Mouse (Mus musculus): ENCODE results near the gene Emcn. TPM values are rescaled to one million over a fixed set of nuclear protein-coding genes. Genes with fewer than 3 reads are reported as not detected.

Emcn gene
- total and polyA plus RNA-seq, 2 experiments, result 1.5 to 4.1 TPM

GRCm38 (mm10) chr3:137329898-137330297 lies 11.0 kb upstream of the Emcn start:
- H3K79me2 ChIP-seq (ENCODE audit: control insufficient read depth, insufficient read depth, low read length), result no peaks in the 10 kb centered on the region
- H3K27me3 ChIP-seq (ENCODE audit: control insufficient read depth, insufficient read depth, low read length), result no peaks in the 10 kb centered on the region
- no peaks in the 10 kb centered on the region for H3K36me3 ChIP-seq (ENCODE audit: control insufficient read depth, insufficient read depth, low read length)
- DNase-seq (ENCODE audit: extremely low read depth, low read depth, low spot score), result no peak
- 88% methylated on average over 9 of the region's 9 CpGs for WGBS
- H3K27ac ChIP-seq (replicated peaks; ENCODE audit: insufficient read depth, low read depth, low read length), result no peak overlapping the region
- no peak overlapping the region for H3K4me3 ChIP-seq (ENCODE audit: insufficient read depth, low read depth, low read length)
- H3K9ac ChIP-seq (ENCODE audit: low read depth, low read length), result no peak overlapping the region
- H3K4me1 ChIP-seq (ENCODE audit: control insufficient read depth, insufficient read depth, low read length), result no peaks in the 10 kb centered on the region
- TF ChIP-seq CTCF (IDR thresholded peaks at IDR 0.05; ENCODE audit: low read depth, low read length), result no peak
- TF ChIP-seq POLR2A (IDR thresholded peaks at IDR 0.05; ENCODE audit: extremely low read depth, insufficient read depth, low read length), result no peak

GRCm38 (mm10) chr3:137330950-137331349 lies 9.9 kb upstream of the Emcn start:
- H3K4me3 ChIP-seq (ENCODE audit: insufficient read depth, low read depth, low read length), result no peak overlapping the region
- TF ChIP-seq CTCF (IDR thresholded peaks at IDR 0.05; ENCODE audit: low read depth, low read length) (no peak), POLR2A (IDR thresholded peaks at IDR 0.05; ENCODE audit: extremely low read depth, insufficient read depth, low read length) (no peak)
- 64% methylated on average over 4 of the region's 4 CpGs for WGBS
- DNase-seq (ENCODE audit: extremely low read depth, low read depth, low spot score), result no peak
- no peaks in the 10 kb centered on the region for H3K27me3 ChIP-seq (ENCODE audit: control insufficient read depth, insufficient read depth, low read length)
- no peak overlapping the region for H3K9ac ChIP-seq (ENCODE audit: low read depth, low read length)
- no peak overlapping the region for H3K27ac ChIP-seq (replicated peaks; ENCODE audit: insufficient read depth, low read depth, low read length)
- no peaks in the 10 kb centered on the region for H3K4me1 ChIP-seq (ENCODE audit: control insufficient read depth, insufficient read depth, low read length)
- H3K79me2 ChIP-seq (ENCODE audit: control insufficient read depth, insufficient read depth, low read length), result no peaks in the 10 kb centered on the region
- H3K36me3 ChIP-seq (ENCODE audit: control insufficient read depth, insufficient read depth, low read length), result no peaks in the 10 kb centered on the region

GRCm38 (mm10) chr3:137332531-137332930 lies 8.3 kb upstream of the Emcn start:
- no peaks in the 10 kb centered on the region for H3K4me1 ChIP-seq (ENCODE audit: control insufficient read depth, insufficient read depth, low read length)
- H3K79me2 ChIP-seq (ENCODE audit: control insufficient read depth, insufficient read depth, low read length), result no peaks in the 10 kb centered on the region
- no peak for DNase-seq (ENCODE audit: extremely low read depth, low read depth, low spot score)
- TF ChIP-seq CTCF (IDR thresholded peaks at IDR 0.05; ENCODE audit: low read depth, low read length), result no peak
- TF ChIP-seq POLR2A (IDR thresholded peaks at IDR 0.05; ENCODE audit: extremely low read depth, insufficient read depth, low read length), result no peak
- no peak overlapping the region for H3K27ac ChIP-seq (replicated peaks; ENCODE audit: insufficient read depth, low read depth, low read length)
- H3K4me3 ChIP-seq (ENCODE audit: insufficient read depth, low read depth, low read length), result no peak overlapping the region
- 77% methylated on average over 4 of the region's 4 CpGs for WGBS
- no peak overlapping the region for H3K9ac ChIP-seq (ENCODE audit: low read depth, low read length)
- no peaks in the 10 kb centered on the region for H3K36me3 ChIP-seq (ENCODE audit: control insufficient read depth, insufficient read depth, low read length)
- no peaks in the 10 kb centered on the region for H3K27me3 ChIP-seq (ENCODE audit: control insufficient read depth, insufficient read depth, low read length)

- 94% methylated on average over 4 of the region's 4 CpGs for WGBS
- no peak overlapping the region for H3K9ac ChIP-seq (ENCODE audit: low read depth, low read length)
- no peak overlapping the region for H3K4me3 ChIP-seq (ENCODE audit: insufficient read depth, low read depth, low read length)
- no peaks in the 10 kb centered on the region for H3K79me2 ChIP-seq (ENCODE audit: control insufficient read depth, insufficient read depth, low read length)
- DNase-seq (ENCODE audit: extremely low read depth, low read depth, low spot score), result no peak
- TF ChIP-seq CTCF (IDR thresholded peaks at IDR 0.05; ENCODE audit: low read depth, low read length) (no peak), POLR2A (IDR thresholded peaks at IDR 0.05; ENCODE audit: extremely low read depth, insufficient read depth, low read length) (no peak)
- H3K4me1 ChIP-seq (ENCODE audit: control insufficient read depth, insufficient read depth, low read length), result no peaks in the 10 kb centered on the region
- H3K27ac ChIP-seq (replicated peaks; ENCODE audit: insufficient read depth, low read depth, low read length), result no peak overlapping the region
- no peaks in the 10 kb centered on the region for H3K36me3 ChIP-seq (ENCODE audit: control insufficient read depth, insufficient read depth, low read length)
- H3K27me3 ChIP-seq (ENCODE audit: control insufficient read depth, insufficient read depth, low read length), result no peaks in the 10 kb centered on the region
These were observed 4.9 kb upstream of the Emcn start for GRCm38 (mm10) chr3:137335957-137336356.

- TF ChIP-seq POLR2A (IDR thresholded peaks at IDR 0.05; ENCODE audit: extremely low read depth, insufficient read depth, low read length), result no peak
- no peak for TF ChIP-seq CTCF (IDR thresholded peaks at IDR 0.05; ENCODE audit: low read depth, low read length)
- no peak for DNase-seq (ENCODE audit: extremely low read depth, low read depth, low spot score)
- H3K27ac ChIP-seq (replicated peaks; ENCODE audit: insufficient read depth, low read depth, low read length), result no peak overlapping the region
- H3K79me2 ChIP-seq (ENCODE audit: control insufficient read depth, insufficient read depth, low read length), result no peaks in the 10 kb centered on the region
- H3K4me1 ChIP-seq (ENCODE audit: control insufficient read depth, insufficient read depth, low read length), result no peaks in the 10 kb centered on the region
- no peak overlapping the region for H3K4me3 ChIP-seq (ENCODE audit: insufficient read depth, low read depth, low read length)
- no peaks in the 10 kb centered on the region for H3K27me3 ChIP-seq (ENCODE audit: control insufficient read depth, insufficient read depth, low read length)
- no peak overlapping the region for H3K9ac ChIP-seq (ENCODE audit: low read depth, low read length)
- no peaks in the 10 kb centered on the region for H3K36me3 ChIP-seq (ENCODE audit: control insufficient read depth, insufficient read depth, low read length)
- WGBS, result 56% methylated on average over 5 of the region's 5 CpGs
These were observed 2.6 kb downstream of the Emcn start for GRCm38 (mm10) chr3:137343446-137343845.

GRCm38 (mm10) chr3:137351882-137352281 lies 11.0 kb downstream of the Emcn start:
- TF ChIP-seq POLR2A (IDR thresholded peaks at IDR 0.05; ENCODE audit: extremely low read depth, insufficient read depth, low read length) (no peak), CTCF (IDR thresholded peaks at IDR 0.05; ENCODE audit: low read depth, low read length) (no peak)
- Histone ChIP-seq H3K4me1 (ENCODE audit: control insufficient read depth, insufficient read depth, low read length) (no peaks in the 10 kb centered on the region), H3K79me2 (ENCODE audit: control insufficient read depth, insufficient read depth, low read length) (no peaks in the 10 kb centered on the region), H3K4me3 (ENCODE audit: insufficient read depth, low read depth, low read length) (no peak overlapping the region), H3K9ac (ENCODE audit: low read depth, low read length) (no peak overlapping the region), H3K27ac (replicated peaks; ENCODE audit: insufficient read depth, low read depth, low read length) (no peak overlapping the region), H3K27me3 (ENCODE audit: control insufficient read depth, insufficient read depth, low read length) (no peaks in the 10 kb centered on the region), H3K36me3 (ENCODE audit: control insufficient read depth, insufficient read depth, low read length) (no peaks in the 10 kb centered on the region)
- DNase-seq (ENCODE audit: extremely low read depth, low read depth, low spot score), result no peak
- WGBS, result 71% methylated on average over 5 of the region's 5 CpGs

Data from liver, adult 2 months (tissue).